Mouse (Mus musculus) heart, postnatal 0 days (tissue): ENCODE measurements around the gene Elovl6.

Experiments used
- CTCF ChIP-seq: IDR thresholded peaks from 2 replicates; pipeline ENCODE4 v1.5.1; 2016; ENCODE audit warnings: antibody characterized with exemption, control low read depth, low read depth
- EP300 ChIP-seq: IDR thresholded peaks from 2 replicates; pipeline ENCODE4 v1.6.1; 2016; ENCODE audit warnings: antibody characterized with exemption, low read depth

DNA sequence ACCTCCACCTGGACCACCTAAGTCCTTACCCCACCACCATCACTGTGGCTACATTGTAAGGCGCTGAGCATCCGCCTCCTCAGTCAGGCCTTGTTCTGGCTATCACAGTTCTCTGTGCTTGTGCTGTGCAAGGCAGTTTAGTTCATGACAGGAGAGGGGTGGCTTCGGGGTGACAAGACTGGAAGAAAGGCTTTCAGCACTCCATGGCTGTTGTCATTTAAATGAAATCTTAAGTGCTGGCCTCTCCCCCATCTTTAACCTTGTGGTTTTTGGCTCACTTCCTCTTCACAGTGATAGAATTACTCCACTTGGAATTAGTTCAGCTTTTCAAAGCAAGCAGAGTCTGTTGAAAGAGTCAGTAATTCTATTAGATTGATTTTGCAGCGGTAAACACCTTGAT, 41.5 kb downstream of the Elovl6 start:
- TF ChIP-seq CTCF (no peak), EP300 (no peak)
